Mouse (Mus musculus): Measurements from ENCODE around the gene Gm9639.
"Not testable (repeated sequence)": the region's sequence is repeated elsewhere in the genome, so short reads cannot be mapped to it uniquely, and the experiment has no call there.

The Gm9639 gene

GRCm38 (mm10) chr10:77794976-77795375 is at the start of gene Gm9639:
TSS of gene Gm9639 (minus strand) at chr10:77795076.
- no peak for ATAC-seq (ENCODE audit: insufficient number of reproducible peaks, low FRiP score, low TSS enrichment)

- no peak for ATAC-seq (ENCODE audit: insufficient number of reproducible peaks, low FRiP score, low TSS enrichment)
Measured at GRCm38 (mm10) chr10:77839006-77839405, 44.1 kb upstream of the Gm9639 start.

GRCm38 (mm10) chr10:77835647-77836046 is 40.8 kb upstream of the Gm9639 start, which contains the start of gene Krtap10-10:
TSS of gene Krtap10-10 (plus strand) at chr10:77835947.
- no peak for ATAC-seq (ENCODE audit: insufficient number of reproducible peaks, low FRiP score, low TSS enrichment)

GRCm38 (mm10) chr10:77826951-77827350 is 32.1 kb upstream of the Gm9639 start, which contains the start of gene Krtap10-4:
TSS of gene Krtap10-4 (minus strand) at chr10:77827095.
- ATAC-seq (ENCODE audit: insufficient number of reproducible peaks, low FRiP score, low TSS enrichment): no peak

GRCm38 (mm10) chr10:77819203-77819602 is 24.3 kb upstream of the Gm9639 start:
- ATAC-seq (ENCODE audit: insufficient number of reproducible peaks, low FRiP score, low TSS enrichment): no peak

GRCm38 (mm10) chr10:77818523-77818922 is 23.6 kb upstream of the Gm9639 start:
- no peak for ATAC-seq (ENCODE audit: insufficient number of reproducible peaks, low FRiP score, low TSS enrichment)

GRCm38 (mm10) chr10:77815514-77815913 is 20.6 kb upstream of the Gm9639 start:
- ATAC-seq (ENCODE audit: insufficient number of reproducible peaks, low FRiP score, low TSS enrichment): no peak

- no peak for ATAC-seq (ENCODE audit: insufficient number of reproducible peaks, low FRiP score, low TSS enrichment)
Measured at GRCm38 (mm10) chr10:77814382-77814781, 19.5 kb upstream of the Gm9639 start, which contains the start of gene Gm2696. TSS of gene Gm2696 (plus strand) at chr10:77814682.

- no peak for ATAC-seq (ENCODE audit: insufficient number of reproducible peaks, low FRiP score, low TSS enrichment)
Measured at GRCm38 (mm10) chr10:77811743-77812142, 16.9 kb upstream of the Gm9639 start, which contains the start of gene Gm9507. TSS of gene Gm9507 (minus strand) at chr10:77811843.

- no peak for ATAC-seq (ENCODE audit: insufficient number of reproducible peaks, low FRiP score, low TSS enrichment)
Measured at GRCm38 (mm10) chr10:77804095-77804494, 9.2 kb upstream of the Gm9639 start.

- no peak for ATAC-seq (ENCODE audit: insufficient number of reproducible peaks, low FRiP score, low TSS enrichment)
Measured at GRCm38 (mm10) chr10:77798921-77799508, 4.1 kb upstream of the Gm9639 start, which contains the start of gene Gm19668. TSS of gene Gm19668 (minus strand) at chr10:77799133.

GRCm38 (mm10) chr10:77798164-77798920 is 3.5 kb upstream of the Gm9639 start:
- ATAC-seq (ENCODE audit: insufficient number of reproducible peaks, low FRiP score, low TSS enrichment): not testable (repeated sequence)

- ATAC-seq (ENCODE audit: insufficient number of reproducible peaks, low FRiP score, low TSS enrichment): no peak
Measured at GRCm38 (mm10) chr10:77797677-77798076, 2.8 kb upstream of the Gm9639 start.

GRCm38 (mm10) chr10:77788621-77789020 is 6.3 kb downstream of the Gm9639 start:
- ATAC-seq (ENCODE audit: insufficient number of reproducible peaks, low FRiP score, low TSS enrichment): no peak

- not testable (repeated sequence) for ATAC-seq (ENCODE audit: insufficient number of reproducible peaks, low FRiP score, low TSS enrichment)
Measured at GRCm38 (mm10) chr10:77787876-77788275, 7.0 kb downstream of the Gm9639 start, which contains the start of gene Gm7137. TSS of gene Gm7137 (minus strand) at chr10:77788200.

- not testable (repeated sequence) for ATAC-seq (ENCODE audit: insufficient number of reproducible peaks, low FRiP score, low TSS enrichment)
Measured at GRCm38 (mm10) chr10:77783396-77783795, 11.5 kb downstream of the Gm9639 start.

- not testable (repeated sequence) for ATAC-seq (ENCODE audit: insufficient number of reproducible peaks, low FRiP score, low TSS enrichment)
Measured at GRCm38 (mm10) chr10:77782442-77782841, 12.4 kb downstream of the Gm9639 start, which contains the start of gene Gm3250. TSS of gene Gm3250 (minus strand) at chr10:77782542.

GRCm38 (mm10) chr10:77776844-77777243 is 18.0 kb downstream of the Gm9639 start, which contains the start of gene Gm7138:
TSS of gene Gm7138 (minus strand) at chr10:77776944.
- not testable (repeated sequence) for ATAC-seq (ENCODE audit: insufficient number of reproducible peaks, low FRiP score, low TSS enrichment)

GRCm38 (mm10) chr10:77772142-77772541 is 22.7 kb downstream of the Gm9639 start:
- ATAC-seq (ENCODE audit: insufficient number of reproducible peaks, low FRiP score, low TSS enrichment): not testable (repeated sequence)

GRCm38 (mm10) chr10:77771225-77771624 is 23.7 kb downstream of the Gm9639 start, which contains the start of gene Gm3238:
TSS of gene Gm3238 (minus strand) at chr10:77771325.
- ATAC-seq (ENCODE audit: insufficient number of reproducible peaks, low FRiP score, low TSS enrichment): not testable (repeated sequence)

- no peak for ATAC-seq (ENCODE audit: insufficient number of reproducible peaks, low FRiP score, low TSS enrichment)
Measured at GRCm38 (mm10) chr10:77769727-77770126, 25.1 kb downstream of the Gm9639 start.

All from cerebellum, adult (tissue).